Mouse (Mus musculus) liver, postnatal 0 days (tissue): ENCODE measurements around the gene Srprb.

Experiments used
- CTCF ChIP-seq: sonication (generic); IDR thresholded peaks from 2 replicates; pipeline ENCODE4 v1.5.1; 2016; ENCODE audit warnings: antibody characterized with exemption, low read depth
- EP300 ChIP-seq: IDR thresholded peaks from 2 replicates; pipeline ENCODE4 v1.6.1; 2016; ENCODE audit warnings: antibody characterized with exemption, low read depth, mild to moderate bottlenecking

DNA sequence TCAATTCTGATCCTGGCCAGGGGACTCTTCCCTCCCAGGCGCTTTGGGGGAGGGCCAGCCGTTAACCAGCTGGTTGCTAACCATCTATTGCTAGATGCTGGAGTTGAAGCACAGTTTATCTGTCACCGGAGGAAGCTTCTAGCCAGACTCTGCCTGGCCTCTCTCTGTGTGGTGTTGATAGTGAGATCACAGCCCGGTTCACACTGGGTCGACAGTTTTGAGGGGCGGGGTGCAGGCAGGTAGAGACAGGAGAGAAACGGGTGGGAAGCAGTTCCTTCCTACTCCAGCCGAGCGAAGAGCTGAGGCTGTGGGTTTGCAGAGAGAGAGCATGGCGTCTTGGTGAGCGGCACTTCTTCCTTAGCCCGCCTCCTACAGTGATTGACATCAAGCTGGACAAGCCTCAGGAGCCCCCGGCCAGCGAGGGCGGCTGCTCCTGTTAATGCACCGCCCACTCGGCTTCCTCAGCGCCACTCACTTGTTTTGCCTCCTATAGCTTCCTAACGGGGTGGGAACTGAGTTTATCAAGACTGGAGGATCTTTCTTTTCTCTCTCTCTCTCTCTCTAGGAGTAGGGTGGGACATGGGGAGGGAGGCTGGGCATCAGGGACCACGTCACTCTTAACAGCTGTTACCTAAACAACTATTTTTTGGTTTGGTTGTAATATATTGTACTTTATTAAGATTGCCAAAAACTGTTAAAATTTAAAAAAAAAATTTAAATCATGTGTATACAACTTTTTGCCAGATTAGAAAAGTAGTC, 21.0 kb downstream of the Srprb start:
- TF ChIP-seq CTCF (no peak), EP300 (no peak)
